Mouse (Mus musculus): Measurements from ENCODE around the gene Mfsd4b5.

DNA sequence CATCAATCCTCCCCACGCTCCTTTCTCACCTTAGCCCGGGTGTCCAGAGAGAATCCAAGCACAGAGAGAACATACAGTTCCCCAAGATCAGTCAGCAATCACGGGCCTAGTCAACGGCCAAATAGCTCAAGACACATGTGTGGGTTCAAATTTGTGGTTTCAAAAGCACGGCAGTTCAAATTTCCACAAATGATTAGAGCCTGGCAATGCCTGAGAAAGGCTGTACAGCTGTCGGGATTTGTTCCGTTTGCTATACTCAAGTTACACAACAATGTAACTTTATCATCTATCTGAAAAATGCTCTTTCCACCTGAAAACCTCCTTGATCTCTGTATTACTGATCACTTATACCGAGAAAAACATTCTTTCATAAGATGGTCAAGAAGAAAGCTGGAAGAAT is 39.1 kb upstream of the Mfsd4b5 start:
- TF ChIP-seq POLR2A (IDR thresholded peaks at IDR 0.05; ENCODE audit: borderline replicate concordance, control insufficient read depth, low read depth, low read length) = no peak
- no peak for TF ChIP-seq CTCF (IDR thresholded peaks at IDR 0.05; ENCODE audit: control insufficient read depth, insufficient read depth, low read length)
